Mouse (Mus musculus): Measurements from ENCODE around the gene Sh3gl2.
A peak's percentile ranks its signal among the peaks of the same experiment; 100 is the strongest.

Gene Sh3gl2

GRCm38 (mm10) chr4:85205071-85205635 is at the start of gene Sh3gl2:
Sh3gl2 (plus strand) TSS chr4:85205126.
- ATAC-seq (ENCODE audit: low TSS enrichment) = peak; percentile 79

GRCm38 (mm10) chr4:85161156-85161555 is 43.8 kb upstream of the Sh3gl2 start:
- ATAC-seq (ENCODE audit: low TSS enrichment) = no peak

- ATAC-seq (ENCODE audit: low TSS enrichment) = peak; percentile 94
Measured at GRCm38 (mm10) chr4:85162468-85163312, 42.2 kb upstream of the Sh3gl2 start.

GRCm38 (mm10) chr4:85163313-85163615 is 41.7 kb upstream of the Sh3gl2 start:
- no peak for ATAC-seq (ENCODE audit: low TSS enrichment)

GRCm38 (mm10) chr4:85168001-85168400 is 36.9 kb upstream of the Sh3gl2 start:
- no peak for ATAC-seq (ENCODE audit: low TSS enrichment)

- peak; percentile 90 for ATAC-seq (ENCODE audit: low TSS enrichment)
Measured at GRCm38 (mm10) chr4:85175466-85175865, 29.5 kb upstream of the Sh3gl2 start.

GRCm38 (mm10) chr4:85178394-85179051 is 26.4 kb upstream of the Sh3gl2 start:
- no peak for ATAC-seq (ENCODE audit: low TSS enrichment)

- ATAC-seq (ENCODE audit: low TSS enrichment) = peak; percentile 38
Measured at GRCm38 (mm10) chr4:85186011-85186410, 18.9 kb upstream of the Sh3gl2 start.

GRCm38 (mm10) chr4:85196201-85196600 is 8.7 kb upstream of the Sh3gl2 start:
- peak; percentile 59; the same call in 1 of the 2 replicates for ATAC-seq (ENCODE audit: low TSS enrichment)

GRCm38 (mm10) chr4:85198431-85198830 is 6.5 kb upstream of the Sh3gl2 start:
- ATAC-seq (ENCODE audit: low TSS enrichment) = no peak

- ATAC-seq (ENCODE audit: low TSS enrichment) = no peak
Measured at GRCm38 (mm10) chr4:85202582-85202981, 2.3 kb upstream of the Sh3gl2 start.

- ATAC-seq (ENCODE audit: low TSS enrichment) = peak; percentile 60
Measured at GRCm38 (mm10) chr4:85205636-85206211, 798 bp downstream of the Sh3gl2 start.

- no peak for ATAC-seq (ENCODE audit: low TSS enrichment)
Measured at GRCm38 (mm10) chr4:85206675-85207400, 1.9 kb downstream of the Sh3gl2 start.

- no peak for ATAC-seq (ENCODE audit: low TSS enrichment)
Measured at GRCm38 (mm10) chr4:85207515-85207914, 2.6 kb downstream of the Sh3gl2 start.

- no peak for ATAC-seq (ENCODE audit: low TSS enrichment)
Measured at GRCm38 (mm10) chr4:85208531-85208930, 3.6 kb downstream of the Sh3gl2 start.

- ATAC-seq (ENCODE audit: low TSS enrichment) = no peak
Measured at GRCm38 (mm10) chr4:85210953-85211352, 6.0 kb downstream of the Sh3gl2 start.

- no peak for ATAC-seq (ENCODE audit: low TSS enrichment)
Measured at GRCm38 (mm10) chr4:85217003-85217402, 12.1 kb downstream of the Sh3gl2 start.

GRCm38 (mm10) chr4:85222716-85223115 is 17.8 kb downstream of the Sh3gl2 start:
- no peak for ATAC-seq (ENCODE audit: low TSS enrichment)

- peak; percentile 77 for ATAC-seq (ENCODE audit: low TSS enrichment)
Measured at GRCm38 (mm10) chr4:85226731-85227130, 21.8 kb downstream of the Sh3gl2 start.

GRCm38 (mm10) chr4:85227664-85228588 is 23.0 kb downstream of the Sh3gl2 start:
- ATAC-seq (ENCODE audit: low TSS enrichment) = no peak

GRCm38 (mm10) chr4:85228589-85228948 is 23.6 kb downstream of the Sh3gl2 start:
- no peak for ATAC-seq (ENCODE audit: low TSS enrichment)

Measured in frontal cortex, adult (tissue).